Mouse (Mus musculus): ENCODE data around the gene Lefty2.
A peak's percentile ranks its signal among the peaks of the same experiment; 100 is the strongest.

DNA sequence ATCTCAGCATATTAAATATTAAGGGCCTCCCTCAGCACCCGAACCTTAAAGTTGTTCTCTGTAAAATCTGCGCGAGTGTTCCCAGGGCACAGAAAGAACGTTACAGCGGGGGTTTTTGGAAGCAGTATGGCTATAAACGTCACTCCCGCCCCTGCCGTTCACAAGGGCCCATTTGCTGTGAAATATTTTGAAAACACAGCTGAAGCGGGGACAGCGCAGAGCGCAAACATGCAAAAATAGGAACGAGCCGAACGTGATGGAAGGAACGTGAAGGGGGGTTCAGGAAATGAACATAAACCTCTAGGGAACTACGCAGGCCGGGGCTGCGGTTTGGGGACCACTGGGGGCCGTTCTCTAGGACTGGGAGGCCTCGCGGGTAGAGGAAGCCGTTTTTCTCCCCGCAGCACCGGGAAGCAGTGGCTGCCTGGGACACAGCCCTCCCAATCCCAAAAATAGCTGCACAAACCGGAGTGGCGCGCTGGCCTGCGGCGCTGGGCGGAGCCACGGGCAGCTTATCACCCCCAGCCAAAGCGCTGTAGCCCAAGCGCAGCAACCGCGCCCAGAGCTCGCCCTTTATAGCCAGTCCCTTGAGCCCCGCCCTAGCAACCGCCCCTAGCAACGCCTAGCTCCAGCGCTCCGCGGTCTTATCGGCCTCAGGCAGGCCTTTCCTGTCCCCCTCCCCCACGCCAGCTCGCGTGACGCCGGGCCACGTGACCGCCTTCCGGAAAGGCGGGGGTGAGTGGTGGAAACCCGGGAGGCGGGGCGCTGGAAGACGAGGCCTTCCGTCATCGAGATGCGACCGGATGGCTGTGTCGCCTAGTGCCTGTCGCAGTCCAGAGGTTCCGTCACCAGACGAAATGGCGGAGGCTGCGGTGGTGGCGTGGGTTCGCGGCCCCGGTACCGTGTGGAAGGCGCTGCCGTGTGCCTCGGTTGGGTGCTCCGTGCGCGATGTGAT is 42.3 kb upstream of the Lefty2 start, which contains the start of gene Sde2:
- TF ChIP-seq CTCF (IDR thresholded peaks at IDR 0.05) (peak; percentile 5; the same call in 1 of the 2 replicates), EP300 (IDR thresholded peaks at IDR 0.05; ENCODE audit: insufficient read depth, low read depth, low read length) (peak; percentile 100)

All from heart, adult 2 months (tissue).